Mouse (Mus musculus) kidney, adult 2 months (tissue): ENCODE results near the gene Dpy19l3.

ENCODE experiments used
- CTCF ChIP-seq: fragments of 200-500 bp; conservative IDR thresholded peaks from 2 replicates; pipeline ENCODE4 v1.5.1; 2011; ENCODE audit warnings: low read depth, mild to moderate bottlenecking, control low read depth, low read length, moderate library complexity, mixed read lengths; ENCODE audit not compliant: insufficient read depth, insufficient read length
- POLR2A ChIP-seq: fragments of 200-500 bp; IDR thresholded peaks from one replicate; pipeline ENCODE4 v1.6.1; 2011; ENCODE audit warnings: low read depth, low read length, control low read depth

GRCm38 (mm10) chr7:35754033-35754885, at the start of gene Dpy19l3:
- TF ChIP-seq CTCF (no peak), POLR2A (peak; percentile 61)
